Mouse (Mus musculus): Measurements from ENCODE around the gene Hnrnpdl. TPM values are rescaled to one million over a fixed set of nuclear protein-coding genes. Genes with fewer than 3 reads are reported as not detected.

Gene Hnrnpdl
- polyA plus RNA-seq, 1 experiment from 2014 or later: 47.0 TPM

- no peak overlapping the region for H3K4me2 ChIP-seq
- H3K4me3 ChIP-seq (replicated peaks): no peak overlapping the region
- no peaks in the 10 kb centered on the region for H3K36me3 ChIP-seq (replicated peaks)
- no peaks in the 10 kb centered on the region for H3K27me3 ChIP-seq
- no peak for ATAC-seq (ENCODE audit: insufficient read depth)
- no peak overlapping the region for H3K9ac ChIP-seq
- no peak overlapping the region for H3K27ac ChIP-seq (replicated peaks)
- no peaks in the 10 kb centered on the region for H3K9me3 ChIP-seq (replicated peaks)
- H3K4me1 ChIP-seq (replicated peaks): peaks cover 29% of the 10 kb centered on the region
- 68% methylated on average over 4 of the region's 4 CpGs for WGBS (ENCODE audit: insufficient replicate concordance)
Measured at GRCm38 (mm10) chr5:100003895-100004294, 35.6 kb downstream of the Hnrnpdl start.

DNA sequence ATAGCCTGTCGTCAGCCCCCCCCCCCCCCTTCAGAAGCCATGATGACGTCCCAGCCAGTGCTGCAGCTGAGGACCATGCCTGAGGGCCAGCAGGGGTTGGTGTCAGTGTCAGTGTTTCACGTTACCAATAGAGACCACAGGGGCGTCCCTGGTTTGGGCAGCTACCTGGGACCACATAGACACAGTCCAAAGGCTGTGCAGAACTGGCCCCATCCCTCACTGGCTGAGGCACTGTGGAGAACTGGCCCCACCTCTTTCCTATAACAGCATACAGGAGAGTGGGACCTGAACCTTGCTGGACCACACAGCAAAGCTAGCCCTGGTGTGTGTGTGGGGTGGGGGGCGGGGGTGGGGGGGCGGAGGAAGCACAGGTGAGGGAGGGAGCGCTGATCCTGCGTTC, 39.0 kb downstream of the Hnrnpdl start:
- Histone ChIP-seq H3K9me3 (replicated peaks) (no peaks in the 10 kb centered on the region), H3K4me1 (replicated peaks) (peaks cover 12% of the 10 kb centered on the region), H3K9ac (no peak overlapping the region), H3K4me2 (no peak overlapping the region), H3K4me3 (replicated peaks) (no peak overlapping the region), H3K27me3 (no peaks in the 10 kb centered on the region), H3K36me3 (replicated peaks) (no peaks in the 10 kb centered on the region), H3K27ac (replicated peaks) (no peak overlapping the region)
- no peak for ATAC-seq (ENCODE audit: insufficient read depth)
- WGBS (ENCODE audit: insufficient replicate concordance): 68% methylated on average over 8 of the region's 8 CpGs

DNA sequence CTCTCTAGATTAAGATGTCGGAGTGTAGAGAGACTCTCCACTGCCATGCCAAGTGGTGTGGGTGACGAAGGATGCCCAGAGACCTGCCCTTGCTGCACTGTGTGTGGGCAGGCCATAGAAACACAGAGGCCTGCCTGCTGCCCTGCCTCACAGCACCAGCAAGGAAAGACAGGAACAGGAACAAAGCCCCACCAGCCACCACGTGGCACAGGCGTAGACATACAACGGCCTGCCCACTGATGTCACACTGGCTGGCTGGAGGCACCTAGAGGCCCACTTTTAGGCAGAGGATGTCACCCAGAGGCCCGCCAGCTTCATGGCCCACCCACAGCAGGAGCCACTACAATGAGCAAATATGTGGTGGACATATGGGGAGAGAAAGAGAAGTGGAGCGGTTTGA, 39.4 kb downstream of the Hnrnpdl start:
- no peaks in the 10 kb centered on the region for H3K36me3 ChIP-seq (replicated peaks)
- H3K9ac ChIP-seq: no peak overlapping the region
- no peak overlapping the region for H3K27ac ChIP-seq (replicated peaks)
- no peak for ATAC-seq (ENCODE audit: insufficient read depth)
- H3K4me1 ChIP-seq (replicated peaks): peaks cover 8% of the 10 kb centered on the region; the same call in 1 of the 2 replicates
- no peaks in the 10 kb centered on the region for H3K9me3 ChIP-seq (replicated peaks)
- WGBS (ENCODE audit: insufficient replicate concordance): 66% methylated on average over 7 of the region's 7 CpGs
- no peak overlapping the region for H3K4me2 ChIP-seq
- H3K4me3 ChIP-seq (replicated peaks): no peak overlapping the region
- H3K27me3 ChIP-seq: no peaks in the 10 kb centered on the region

DNA sequence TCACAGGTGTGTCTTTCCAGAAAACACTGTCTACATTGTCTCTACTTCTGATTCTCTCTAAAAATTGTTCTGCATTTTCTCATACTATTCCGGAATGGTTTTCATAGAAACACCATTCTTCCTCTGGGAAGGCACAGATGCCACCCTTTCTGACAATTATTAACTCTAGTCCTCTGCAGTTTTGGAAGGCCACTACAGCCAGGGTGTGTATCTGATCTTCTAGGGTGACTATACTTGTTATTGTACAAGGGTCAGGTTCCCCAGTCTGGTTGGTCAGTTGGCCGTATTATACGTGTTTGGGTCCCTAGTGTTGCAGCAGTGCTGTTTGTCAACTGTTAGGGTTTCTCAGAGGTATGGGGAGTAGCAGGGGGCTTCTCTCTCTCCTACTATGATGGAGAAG, 44.8 kb downstream of the Hnrnpdl start:
- H3K27me3 ChIP-seq: no peaks in the 10 kb centered on the region
- H3K9ac ChIP-seq: no peak overlapping the region
- no peaks in the 10 kb centered on the region for H3K4me1 ChIP-seq (replicated peaks)
- no peaks in the 10 kb centered on the region for H3K9me3 ChIP-seq (replicated peaks)
- 77% methylated on average over 3 of the region's 3 CpGs for WGBS (ENCODE audit: insufficient replicate concordance)
- no peak overlapping the region for H3K4me3 ChIP-seq (replicated peaks)
- H3K27ac ChIP-seq (replicated peaks): peak overlapping the region; percentile 56; the same call in 1 of the 2 replicates
- ATAC-seq (ENCODE audit: insufficient read depth): peak; percentile 74
- H3K36me3 ChIP-seq (replicated peaks): no peaks in the 10 kb centered on the region
- H3K4me2 ChIP-seq: 0 out of 2 replicates have a peak overlapping the region, but pooled peaks have one; percentile 23

GRCm38 (mm10) chr5:99994166-99994565, 45.3 kb downstream of the Hnrnpdl start:
- Histone ChIP-seq H3K4me2 (0 out of 2 replicates have a peak overlapping the region, but pooled peaks have one; percentile 23), H3K27me3 (no peaks in the 10 kb centered on the region), H3K9ac (no peak overlapping the region), H3K36me3 (replicated peaks) (no peaks in the 10 kb centered on the region), H3K9me3 (replicated peaks) (no peaks in the 10 kb centered on the region), H3K4me3 (replicated peaks) (no peak overlapping the region), H3K27ac (replicated peaks) (peak overlapping the region; percentile 56), H3K4me1 (replicated peaks) (no peaks in the 10 kb centered on the region)
- peak; percentile 91 for ATAC-seq (ENCODE audit: insufficient read depth)
- WGBS (ENCODE audit: insufficient replicate concordance): 59% methylated on average over 3 of the region's 3 CpGs

Other genes starting within 250 kb of the Hnrnpdl start
- not detected in 2 replicates for gene Vamp9, start 133.4 kb downstream of the Hnrnpdl start, polyA plus RNA-seq (2015; fragmentation: Nextera tagmentation; extraction: Ambion mirVana)
- gene Hnrnpd, start 60.7 kb downstream of the Hnrnpdl start, polyA plus RNA-seq (2015; fragmentation: Nextera tagmentation; extraction: Ambion mirVana): 70.5 and 75.0 TPM in 2 replicates
- gene 4930524J08Rik, start 60.6 kb downstream of the Hnrnpdl start, polyA plus RNA-seq (2015; fragmentation: Nextera tagmentation; extraction: Ambion mirVana): 0.48 and 0.77 TPM in 2 replicates
- gene Enoph1, start 321 bp upstream of the Hnrnpdl start, polyA plus RNA-seq (2015; fragmentation: Nextera tagmentation; extraction: Ambion mirVana): 15.4 and 17.2 TPM in 2 replicates
- gene Tmem150c, start 120.1 kb upstream of the Hnrnpdl start, polyA plus RNA-seq (2015; fragmentation: Nextera tagmentation; extraction: Ambion mirVana): 0.36 and 0.59 TPM in 2 replicates